Mouse (Mus musculus) embryonic fibroblast, embryonic 13.5 days (primary cell): Measurements from ENCODE around the gene Defb20. TPM values are rescaled to one million over a fixed set of nuclear protein-coding genes. Genes with fewer than 3 reads are reported as not detected.

Experiments used
- H3K27ac ChIP-seq: 2 replicates; pipeline ENCODE4 v1.5.1; 2012; ENCODE audit warnings: low read length, control low read depth, inconsistent platforms; ENCODE audit not compliant: insufficient read depth
- H3K4me1 ChIP-seq: 2 replicates; pipeline ENCODE4 v1.6.1; 2011; ENCODE audit warnings: low read length; ENCODE audit not compliant: control insufficient read depth, insufficient read depth
- H3K4me3 ChIP-seq: 2 replicates; pipeline ENCODE4 v1.5.1; 2011; ENCODE audit warnings: mild to moderate bottlenecking, control low read depth, low read length; ENCODE audit not compliant: insufficient read depth
- CTCF ChIP-seq: IDR thresholded peaks from 2 replicates; pipeline ENCODE4 v1.5.1; 2011; ENCODE audit warnings: mild to moderate bottlenecking, control low read depth, low read length, moderate library complexity, borderline replicate concordance; ENCODE audit not compliant: insufficient read depth
- POLR2A ChIP-seq: IDR thresholded peaks from 2 replicates; pipeline ENCODE4 v1.6.1; 2011; ENCODE audit warnings: low read depth, mild to moderate bottlenecking, control low read depth, low read length, moderate library complexity
- polyA plus RNA-seq: library from polyadenylated mRNA; stranded (reverse); fragments of >200 nt; gene quantifications from 2 replicates; pipeline ENCODE4 v1.2.4, GENCODE M21; 2011; ENCODE audit warnings: low read depth; ENCODE audit not compliant: missing spikeins, insufficient read length

Gene Defb20
- polyA plus RNA-seq, 1 experiment = not detected

GRCm38 (mm10) chr2:152493151-152493550 lies 16.3 kb downstream of the Defb20 start:
- H3K4me1 ChIP-seq = no peaks in the 10 kb centered on the region
- H3K4me3 ChIP-seq = no peak overlapping the region
- TF ChIP-seq POLR2A (no peak), CTCF (peak; percentile 9; the same call in 1 of the 2 replicates)
- no peak overlapping the region for H3K27ac ChIP-seq

- Histone ChIP-seq H3K4me3 (no peak overlapping the region), H3K27ac (no peak overlapping the region), H3K4me1 (no peaks in the 10 kb centered on the region)
- TF ChIP-seq CTCF (no peak), POLR2A (no peak)
Measured at GRCm38 (mm10) chr2:152498020-152498419, 21.2 kb downstream of the Defb20 start.

DNA sequence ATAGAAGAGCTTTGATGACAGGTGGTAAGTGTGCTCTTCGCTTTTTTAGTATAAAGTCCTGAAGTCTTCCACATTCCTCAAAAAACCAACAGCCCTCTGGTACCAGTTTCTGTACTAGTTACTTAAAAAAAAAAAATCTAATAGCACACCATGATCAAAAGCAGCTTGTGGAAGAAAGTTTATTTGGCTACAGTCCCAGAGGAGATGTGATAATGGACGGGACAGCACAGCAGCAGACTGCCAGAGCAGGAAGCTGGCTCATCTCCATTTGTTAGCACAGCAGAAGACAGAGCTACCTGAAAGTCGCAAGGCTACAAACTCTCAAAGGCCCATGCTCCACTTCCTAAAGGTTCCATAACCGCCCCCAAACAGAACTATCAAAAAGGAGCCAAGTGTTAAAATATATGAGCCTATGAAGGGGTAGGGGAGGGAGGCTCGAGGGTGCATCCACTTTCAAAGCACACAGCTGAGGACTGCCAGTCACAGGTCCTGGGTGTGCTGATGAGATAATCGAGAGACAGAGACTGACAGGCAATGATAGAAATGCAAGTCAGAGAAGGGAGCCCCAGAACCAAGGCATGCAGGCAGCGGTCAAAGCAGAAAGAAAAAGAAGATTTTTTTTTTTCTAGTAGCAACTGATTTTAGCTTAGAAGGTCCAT lies 23.5 kb downstream of the Defb20 start:
- Histone ChIP-seq H3K4me3 (no peak overlapping the region), H3K4me1 (peaks cover 3% of the 10 kb centered on the region), H3K27ac (no peak overlapping the region)
- TF ChIP-seq POLR2A (no peak), CTCF (no peak)

- H3K4me3 ChIP-seq = no peak overlapping the region
- H3K4me1 ChIP-seq = peaks cover 3% of the 10 kb centered on the region
- no peak for TF ChIP-seq POLR2A
- no peak for TF ChIP-seq CTCF
- H3K27ac ChIP-seq = no peak overlapping the region
Measured at GRCm38 (mm10) chr2:152500863-152501229, 24.0 kb downstream of the Defb20 start.

DNA sequence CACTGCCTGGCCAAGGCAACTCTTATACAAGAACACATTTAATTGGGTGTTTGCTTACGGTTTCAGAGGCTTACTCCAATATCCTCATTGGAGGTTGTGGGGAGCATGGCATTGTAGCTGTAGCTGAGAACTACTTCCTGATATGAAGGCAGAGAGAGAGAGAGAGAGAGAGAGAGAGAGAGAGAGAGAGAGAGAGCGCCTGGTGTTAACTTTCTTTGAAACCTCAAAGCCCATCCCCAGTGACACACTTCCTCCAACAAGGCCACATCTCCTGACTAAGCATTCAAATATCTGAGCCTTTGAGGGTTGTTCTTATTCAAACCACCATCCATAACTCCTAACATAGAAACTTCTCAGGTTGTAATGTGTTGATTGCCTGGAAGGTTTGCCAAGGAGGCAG lies 27.1 kb downstream of the Defb20 start:
- no peak for TF ChIP-seq POLR2A
- TF ChIP-seq CTCF = no peak
- Histone ChIP-seq H3K4me1 (peaks cover 3% of the 10 kb centered on the region), H3K4me3 (no peak overlapping the region)

DNA sequence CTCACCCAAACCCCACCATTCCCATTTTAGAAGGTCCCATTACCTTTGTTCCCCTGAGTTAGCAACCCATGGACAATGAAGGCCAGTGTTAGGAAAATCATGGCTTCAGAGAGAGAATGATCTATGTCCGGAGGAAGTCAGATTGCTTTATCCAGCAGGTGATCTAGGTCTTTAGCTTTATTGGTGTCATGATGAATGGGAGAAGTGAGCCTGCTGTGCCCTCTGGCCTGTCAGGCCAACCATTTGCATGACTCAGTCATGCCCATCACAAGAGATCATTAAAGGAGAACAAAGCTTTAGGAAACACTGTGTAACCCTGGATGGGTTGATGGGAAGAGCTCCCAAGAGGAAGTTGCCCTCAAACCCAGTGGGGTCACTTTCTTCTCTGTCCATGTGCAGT lies 34.7 kb downstream of the Defb20 start, which contains the start of gene Defb26:
Gene Defb26, minus strand, starts transcription at position 101 of the 400 bp plus-strand sequence.
- H3K4me3 ChIP-seq = no peak within 1 kb of the TSS
- TF ChIP-seq POLR2A (no peak), CTCF (no peak)
- H3K27ac ChIP-seq = no peak within 1 kb of the TSS

More for the DNA sequence above, 27.1 kb downstream of the Defb20 start:
- H3K27ac ChIP-seq = no peak overlapping the region

DNA sequence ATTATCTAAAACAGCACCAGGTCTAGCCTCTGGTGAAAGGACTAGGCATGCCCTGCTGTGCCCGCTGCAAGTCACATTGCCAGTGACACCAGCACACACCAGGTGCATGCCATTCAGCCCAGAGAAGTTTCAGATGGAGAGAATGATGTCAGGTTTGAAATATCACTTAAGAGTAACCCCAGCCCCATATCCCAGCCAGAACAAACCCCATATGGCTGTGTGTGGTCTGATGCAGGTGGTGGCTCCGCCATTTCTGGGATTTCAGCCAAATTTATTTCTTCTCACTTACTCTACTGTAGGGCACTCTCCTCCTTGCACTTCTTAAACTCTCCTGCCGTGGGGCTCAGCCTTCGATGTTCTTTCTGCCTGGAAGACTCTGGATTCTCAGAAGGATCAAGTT lies 39.2 kb downstream of the Defb20 start:
- H3K4me3 ChIP-seq = no peak overlapping the region
- TF ChIP-seq POLR2A = no peak
- H3K4me1 ChIP-seq = no peaks in the 10 kb centered on the region
- no peak overlapping the region for H3K27ac ChIP-seq

More for the DNA sequence above, 34.7 kb downstream of the Defb20 start, which contains the start of gene Defb26:
- no peaks in the 10 kb centered on the region for H3K4me1 ChIP-seq

- H3K27ac ChIP-seq = no peak within 1 kb of the TSS
- TF ChIP-seq CTCF = no peak
- no peak for TF ChIP-seq POLR2A
- H3K4me1 ChIP-seq = no peaks in the 10 kb centered on the region
- no peak within 1 kb of the TSS for H3K4me3 ChIP-seq
Measured at GRCm38 (mm10) chr2:152517981-152518380, 41.1 kb downstream of the Defb20 start, which contains the start of gene Defb28. Gene Defb28, plus strand, starts transcription at chr2:152518255.

Other genes starting within 250 kb of the Defb20 start
- gene Tbc1d20, start 183.2 kb upstream of the Defb20 start, polyA plus RNA-seq = 61.7 and 74.1 TPM in 2 replicates
- 59.0 and 79.2 TPM in 2 replicates for gene Rbck1, start 144.4 kb upstream of the Defb20 start, polyA plus RNA-seq
- 49.1 and 85.1 TPM in 2 replicates for gene Trib3, start 133.0 kb upstream of the Defb20 start, polyA plus RNA-seq
- gene Nrsn2, start 100.4 kb upstream of the Defb20 start, polyA plus RNA-seq = not detected in 2 replicates
- gene Sox12, start 79.0 kb upstream of the Defb20 start, polyA plus RNA-seq = 15.0 and 20.3 TPM in 2 replicates
- gene Zcchc3, start 62.0 kb upstream of the Defb20 start, polyA plus RNA-seq = 9.7 and 17.6 TPM in 2 replicates
- gene 6820408C15Rik, start 61.5 kb upstream of the Defb20 start, polyA plus RNA-seq = 0.30 TPM in 1 of 2 replicates, not detected in the other
- gene Defb23, start 12.4 kb upstream of the Defb20 start, polyA plus RNA-seq = not detected in 2 replicates
- not detected in 2 replicates for gene Defb22, start 13.1 kb downstream of the Defb20 start, polyA plus RNA-seq
- not detected in 2 replicates for gene Defb26, start 34.6 kb downstream of the Defb20 start, polyA plus RNA-seq
- gene Defb28, start 41.2 kb downstream of the Defb20 start, polyA plus RNA-seq = not detected in 2 replicates
- gene Defb29, start 63.0 kb downstream of the Defb20 start, polyA plus RNA-seq = not detected in 2 replicates
- not detected in 2 replicates for gene Gm17416, start 92.3 kb downstream of the Defb20 start, polyA plus RNA-seq
- not detected in 2 replicates for gene Defb21, start 95.7 kb downstream of the Defb20 start, polyA plus RNA-seq
- not detected in 2 replicates for gene Defb19, start 103.2 kb downstream of the Defb20 start, polyA plus RNA-seq
- not detected in 2 replicates for gene Defb45, start 122.3 kb downstream of the Defb20 start, polyA plus RNA-seq
- not detected in 2 replicates for gene Defb36, start 127.3 kb downstream of the Defb20 start, polyA plus RNA-seq
- 1.9 and 2.0 TPM in 2 replicates for gene Defb25, start 146.0 kb downstream of the Defb20 start, polyA plus RNA-seq
- 3.9 and 4.3 TPM in 2 replicates for gene Rem1, start 149.9 kb downstream of the Defb20 start, polyA plus RNA-seq
- 141 and 214 TPM in 2 replicates for gene H13, start 192.4 kb downstream of the Defb20 start, polyA plus RNA-seq
- gene Mcts2, start 210.0 kb downstream of the Defb20 start, polyA plus RNA-seq = 19.4 and 24.5 TPM in 2 replicates